Mouse (Mus musculus): Measurements from ENCODE around the gene Hspg2. TPM values are rescaled to one million over a fixed set of nuclear protein-coding genes. Genes with fewer than 3 reads are reported as not detected.

The Hspg2 gene
- polyA plus RNA-seq, 1 experiment from 2014 or later = 18.6 TPM

DNA sequence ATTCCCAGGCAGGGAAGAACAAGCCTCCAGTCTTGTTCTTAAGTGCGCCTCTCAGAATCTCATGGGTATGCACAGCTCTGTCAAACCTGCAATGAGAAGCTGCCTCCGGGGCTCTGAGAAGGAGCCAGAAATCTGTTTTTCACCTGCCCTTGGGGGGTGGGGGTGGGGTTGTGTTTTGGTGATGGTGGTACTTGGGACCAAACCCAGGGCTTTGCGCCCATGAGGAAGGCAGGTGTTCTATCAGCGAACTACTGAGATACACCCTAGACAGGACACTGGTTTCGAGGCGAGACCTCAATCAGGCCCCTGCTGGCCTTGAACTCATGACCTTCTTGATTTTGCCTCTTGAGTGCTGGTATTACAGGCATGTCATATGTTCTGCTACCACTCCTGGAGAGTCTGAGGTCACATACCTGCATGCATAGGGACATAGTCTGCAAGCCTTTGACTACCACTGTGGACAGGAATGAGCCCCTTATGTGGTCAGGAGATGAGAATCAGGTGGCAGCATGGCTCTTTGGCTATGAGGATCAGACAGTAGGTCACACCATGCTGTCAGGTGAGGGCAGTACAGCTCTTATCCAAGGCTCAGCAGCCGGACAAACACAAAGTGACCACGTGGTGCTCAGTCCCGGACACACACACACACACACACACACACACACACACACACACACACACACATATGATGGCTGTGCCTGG lies 30.5 kb downstream of the Hspg2 start:
- Histone ChIP-seq H3K4me3 (ENCODE audit: low read depth, low read length) (no peak overlapping the region), H3K9ac (ENCODE audit: low read length) (no peak overlapping the region), H3K27me3 (ENCODE audit: control insufficient read depth, insufficient read depth, low read length) (no peaks in the 10 kb centered on the region), H3K36me3 (ENCODE audit: control insufficient read depth, insufficient read depth, low read length) (no peaks in the 10 kb centered on the region; the same call in 1 of the 2 replicates), H3K4me1 (ENCODE audit: control insufficient read depth, insufficient read depth, low read length) (peaks cover 13% of the 10 kb centered on the region), H3K4me2 (ENCODE audit: low read depth) (no peak overlapping the region), H3K27ac (ENCODE audit: low read depth, low read length) (no peak overlapping the region), H3K9me3 (ENCODE audit: control insufficient read depth, low read length) (no peaks in the 10 kb centered on the region)
- 86% methylated on average over 9 of the region's 9 CpGs for WGBS
- DNase-seq (ENCODE audit: low spot score) = no peak
- ATAC-seq (ENCODE audit: insufficient read depth, low FRiP score, low TSS enrichment) = no peak

DNA sequence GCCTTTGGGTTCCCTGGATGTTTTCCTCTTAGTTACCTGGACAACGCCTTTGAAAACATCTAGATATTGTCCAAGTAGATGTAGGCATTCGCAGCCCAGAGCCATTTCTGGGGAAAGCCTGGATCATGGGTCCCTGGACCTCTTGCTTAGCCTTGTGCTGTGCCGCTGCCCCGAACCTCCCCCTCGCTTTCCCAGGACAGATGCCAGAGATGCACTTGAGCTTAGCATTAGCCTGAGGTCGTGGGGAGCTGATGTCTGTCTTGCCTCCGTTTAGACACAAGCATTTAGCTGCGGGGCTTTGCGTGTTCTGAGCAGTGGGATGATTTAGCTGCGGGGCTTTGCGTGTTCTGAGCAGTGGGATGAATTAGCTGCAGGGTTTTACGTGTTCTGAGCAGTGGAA lies 31.6 kb downstream of the Hspg2 start:
- Histone ChIP-seq H3K4me2 (ENCODE audit: low read depth) (no peak overlapping the region), H3K27ac (ENCODE audit: low read depth, low read length) (no peak overlapping the region), H3K9me3 (ENCODE audit: control insufficient read depth, low read length) (no peaks in the 10 kb centered on the region), H3K4me1 (ENCODE audit: control insufficient read depth, insufficient read depth, low read length) (peaks cover 7% of the 10 kb centered on the region; the same call in 1 of the 2 replicates), H3K27me3 (ENCODE audit: control insufficient read depth, insufficient read depth, low read length) (no peaks in the 10 kb centered on the region), H3K36me3 (ENCODE audit: control insufficient read depth, insufficient read depth, low read length) (no peaks in the 10 kb centered on the region; the same call in 1 of the 2 replicates), H3K4me3 (ENCODE audit: low read depth, low read length) (no peak overlapping the region), H3K9ac (ENCODE audit: low read length) (no peak overlapping the region)
- 84% methylated on average over 12 of the region's 12 CpGs for WGBS
- ATAC-seq (ENCODE audit: insufficient read depth, low FRiP score, low TSS enrichment) (no peak), DNase-seq (ENCODE audit: low spot score) (no peak)

DNA sequence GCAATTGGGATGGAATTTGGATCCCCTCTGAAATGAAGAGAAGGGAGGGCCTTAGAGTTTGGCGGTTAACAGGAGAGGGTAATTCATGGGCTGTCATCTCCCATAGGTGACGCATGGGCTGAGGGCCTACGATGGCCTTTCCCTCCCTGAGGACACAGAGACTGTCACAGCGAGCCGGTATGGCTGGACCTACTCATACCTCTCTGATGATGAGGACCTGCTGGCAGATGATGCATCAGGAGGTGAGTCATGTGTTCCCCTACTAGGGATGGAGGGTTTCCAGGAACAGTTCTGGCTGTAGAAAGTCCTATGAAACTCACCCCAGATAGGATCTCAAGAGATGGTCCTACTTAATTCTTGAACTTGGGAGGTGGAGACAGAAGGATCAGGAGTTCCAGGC lies 32.4 kb downstream of the Hspg2 start:
- DNase-seq (ENCODE audit: low spot score) (no peak), ATAC-seq (ENCODE audit: insufficient read depth, low FRiP score, low TSS enrichment) (no peak)
- H3K4me1 ChIP-seq (ENCODE audit: control insufficient read depth, insufficient read depth, low read length) = peaks cover 7% of the 10 kb centered on the region; the same call in 1 of the 2 replicates
- no peak overlapping the region for H3K4me2 ChIP-seq (ENCODE audit: low read depth)
- H3K9me3 ChIP-seq (ENCODE audit: control insufficient read depth, low read length) = no peaks in the 10 kb centered on the region
- 95% methylated on average over 5 of the region's 5 CpGs for WGBS
- H3K27me3 ChIP-seq (ENCODE audit: control insufficient read depth, insufficient read depth, low read length) = no peaks in the 10 kb centered on the region
- no peak overlapping the region for H3K9ac ChIP-seq (ENCODE audit: low read length)
- no peak overlapping the region for H3K4me3 ChIP-seq (ENCODE audit: low read depth, low read length)
- H3K27ac ChIP-seq (ENCODE audit: low read depth, low read length) = no peak overlapping the region
- no peaks in the 10 kb centered on the region; the same call in 1 of the 2 replicates for H3K36me3 ChIP-seq (ENCODE audit: control insufficient read depth, insufficient read depth, low read length)

DNA sequence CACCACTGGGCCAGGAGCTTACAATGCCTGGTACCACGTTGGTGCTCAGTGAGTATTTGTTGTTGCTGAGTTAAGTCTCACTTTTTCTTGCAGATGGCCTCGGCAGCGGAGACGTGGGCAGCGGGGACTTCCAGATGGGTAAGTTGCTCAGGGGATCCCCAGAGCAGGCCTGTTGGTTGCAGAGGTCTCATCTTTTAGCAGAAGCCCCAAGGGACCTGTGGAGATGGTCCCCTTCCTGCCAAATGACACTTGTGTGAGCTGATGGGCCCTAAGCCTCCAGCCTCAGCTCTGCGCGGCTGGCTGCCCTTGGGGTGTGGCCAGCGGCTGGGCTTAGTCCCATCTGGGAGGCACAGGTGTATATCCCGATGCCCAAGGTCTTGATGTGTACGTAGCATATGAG lies 33.6 kb downstream of the Hspg2 start:
- Histone ChIP-seq H3K4me3 (ENCODE audit: low read depth, low read length) (no peak overlapping the region), H3K36me3 (ENCODE audit: control insufficient read depth, insufficient read depth, low read length) (no peaks in the 10 kb centered on the region; the same call in 1 of the 2 replicates), H3K9me3 (ENCODE audit: control insufficient read depth, low read length) (no peaks in the 10 kb centered on the region), H3K9ac (ENCODE audit: low read length) (no peak overlapping the region), H3K27ac (ENCODE audit: low read depth, low read length) (no peak overlapping the region), H3K4me2 (ENCODE audit: low read depth) (no peak overlapping the region), H3K4me1 (ENCODE audit: control insufficient read depth, insufficient read depth, low read length) (peaks cover 7% of the 10 kb centered on the region; the same call in 1 of the 2 replicates), H3K27me3 (ENCODE audit: control insufficient read depth, insufficient read depth, low read length) (no peaks in the 10 kb centered on the region)
- ATAC-seq (ENCODE audit: insufficient read depth, low FRiP score, low TSS enrichment) (no peak), DNase-seq (ENCODE audit: low spot score) (no peak)
- 93% methylated on average over 10 of the region's 10 CpGs for WGBS

DNA sequence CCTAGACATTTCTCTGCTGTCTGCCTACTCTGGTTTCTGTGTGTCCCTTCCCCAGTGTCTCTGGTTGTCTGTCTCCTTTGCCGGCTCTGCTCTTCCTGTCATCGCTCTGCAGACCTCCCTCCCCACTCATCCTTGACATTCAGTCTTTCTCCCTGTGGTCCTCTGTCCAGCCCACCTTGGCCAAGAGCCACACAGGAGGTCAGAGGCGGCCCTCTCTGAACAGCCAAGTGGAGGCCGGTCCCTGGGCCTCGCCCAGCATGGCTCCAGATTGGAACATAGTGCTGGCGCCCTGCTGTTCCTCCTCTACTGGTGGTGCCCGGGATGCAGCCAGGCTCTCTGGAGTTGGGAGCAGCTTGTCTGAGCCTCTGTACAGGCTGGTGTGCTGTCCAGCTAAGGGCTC lies 34.2 kb downstream of the Hspg2 start:
- Histone ChIP-seq H3K9ac (ENCODE audit: low read length) (no peak overlapping the region), H3K27ac (ENCODE audit: low read depth, low read length) (0 out of 2 replicates have a peak overlapping the region, but pooled peaks have one; percentile 3), H3K9me3 (ENCODE audit: control insufficient read depth, low read length) (no peaks in the 10 kb centered on the region), H3K36me3 (ENCODE audit: control insufficient read depth, insufficient read depth, low read length) (no peaks in the 10 kb centered on the region; the same call in 1 of the 2 replicates), H3K4me2 (ENCODE audit: low read depth) (no peak overlapping the region), H3K4me3 (ENCODE audit: low read depth, low read length) (no peak overlapping the region), H3K27me3 (ENCODE audit: control insufficient read depth, insufficient read depth, low read length) (no peaks in the 10 kb centered on the region), H3K4me1 (ENCODE audit: control insufficient read depth, insufficient read depth, low read length) (peaks cover 6% of the 10 kb centered on the region; the same call in 1 of the 2 replicates)
- 79% methylated on average over 7 of the region's 7 CpGs for WGBS
- no peak for ATAC-seq (ENCODE audit: insufficient read depth, low FRiP score, low TSS enrichment)
- no peak for DNase-seq (ENCODE audit: low spot score)

DNA sequence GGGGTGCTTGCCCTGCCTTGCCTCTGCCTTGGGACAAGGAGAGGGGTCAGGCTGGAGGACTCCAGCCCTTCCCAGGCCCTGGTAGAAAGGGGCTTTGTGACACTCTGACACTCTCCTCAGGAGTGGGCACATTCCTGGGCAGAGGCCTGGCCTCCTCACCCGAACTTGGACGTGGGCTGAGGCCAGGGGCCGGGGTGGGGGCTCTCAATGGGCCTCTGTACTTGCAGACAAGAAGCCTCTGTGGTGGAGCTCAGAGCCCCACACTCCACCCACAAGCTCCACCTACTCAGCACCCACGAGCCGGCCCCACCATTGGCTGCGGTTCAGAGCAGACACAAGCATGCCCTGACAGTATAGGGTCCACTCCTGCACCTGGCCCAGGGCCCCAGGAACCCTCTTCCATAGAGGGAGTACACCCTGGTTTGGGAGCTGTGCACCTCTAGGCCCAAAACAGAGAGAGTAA lies 35.0 kb downstream of the Hspg2 start:
- Histone ChIP-seq H3K36me3 (ENCODE audit: control insufficient read depth, insufficient read depth, low read length) (no peaks in the 10 kb centered on the region; the same call in 1 of the 2 replicates), H3K4me2 (ENCODE audit: low read depth) (no peak overlapping the region), H3K9ac (ENCODE audit: low read length) (no peak overlapping the region), H3K4me1 (ENCODE audit: control insufficient read depth, insufficient read depth, low read length) (peaks cover 3% of the 10 kb centered on the region; the same call in 1 of the 2 replicates), H3K27ac (ENCODE audit: low read depth, low read length) (no peak overlapping the region), H3K9me3 (ENCODE audit: control insufficient read depth, low read length) (no peaks in the 10 kb centered on the region), H3K27me3 (ENCODE audit: control insufficient read depth, insufficient read depth, low read length) (no peaks in the 10 kb centered on the region), H3K4me3 (ENCODE audit: low read depth, low read length) (no peak overlapping the region)
- no peak for DNase-seq (ENCODE audit: low spot score)
- no peak for ATAC-seq (ENCODE audit: insufficient read depth, low FRiP score, low TSS enrichment)
- WGBS = 84% methylated on average over 6 of the region's 6 CpGs

DNA sequence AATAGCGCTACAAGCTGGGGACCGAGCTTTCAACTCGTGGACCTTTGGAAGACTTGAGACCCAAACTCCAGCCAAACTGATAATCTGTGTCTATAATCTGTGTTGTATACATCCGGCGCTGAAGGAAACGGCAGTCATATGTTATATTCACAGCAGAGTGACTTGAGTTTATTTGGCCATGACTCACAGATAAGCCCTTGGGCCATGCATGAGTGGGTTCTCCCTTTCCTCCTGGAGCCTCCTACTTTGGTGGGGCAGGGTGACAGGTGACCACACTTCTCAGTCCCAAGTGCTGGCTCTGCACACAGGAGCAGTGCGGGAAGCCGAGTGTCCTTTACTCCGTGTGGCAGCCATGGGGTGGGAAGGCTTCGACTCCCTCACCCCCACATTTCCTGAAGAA lies 38.1 kb downstream of the Hspg2 start:
- Histone ChIP-seq H3K4me3 (ENCODE audit: low read depth, low read length) (no peak overlapping the region), H3K27ac (ENCODE audit: low read depth, low read length) (no peak overlapping the region), H3K4me2 (ENCODE audit: low read depth) (no peak overlapping the region), H3K27me3 (ENCODE audit: control insufficient read depth, insufficient read depth, low read length) (no peaks in the 10 kb centered on the region), H3K36me3 (ENCODE audit: control insufficient read depth, insufficient read depth, low read length) (no peaks in the 10 kb centered on the region; the same call in 1 of the 2 replicates), H3K4me1 (ENCODE audit: control insufficient read depth, insufficient read depth, low read length) (no peaks in the 10 kb centered on the region), H3K9ac (ENCODE audit: low read length) (no peak overlapping the region), H3K9me3 (ENCODE audit: control insufficient read depth, low read length) (no peaks in the 10 kb centered on the region)
- 97% methylated on average over 10 of the region's 10 CpGs for WGBS
- DNase-seq (ENCODE audit: low spot score) (no peak), ATAC-seq (ENCODE audit: insufficient read depth, low FRiP score, low TSS enrichment) (no peak)

DNA sequence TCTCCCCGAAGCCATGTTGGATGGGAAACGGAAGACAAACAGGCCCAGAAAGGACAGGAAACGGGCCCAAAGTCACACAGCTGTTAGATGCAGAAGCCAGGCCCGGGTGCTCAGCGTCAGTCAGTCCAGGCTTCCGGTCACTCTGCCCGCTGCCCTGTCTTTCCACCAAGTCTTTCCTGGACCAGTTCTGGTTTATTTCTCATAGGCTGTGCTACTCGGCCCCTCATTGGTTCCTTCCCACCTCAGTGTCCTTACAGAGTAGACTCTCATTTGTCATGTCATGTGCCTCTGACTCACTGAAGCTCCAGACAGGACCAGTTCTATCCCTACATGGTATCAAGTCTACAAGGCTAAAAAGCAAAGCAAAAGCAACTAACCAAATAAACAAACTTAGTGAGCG lies 41.0 kb downstream of the Hspg2 start:
- H3K27me3 ChIP-seq (ENCODE audit: control insufficient read depth, insufficient read depth, low read length) = no peaks in the 10 kb centered on the region
- ATAC-seq (ENCODE audit: insufficient read depth, low FRiP score, low TSS enrichment) = no peak
- H3K9me3 ChIP-seq (ENCODE audit: control insufficient read depth, low read length) = no peaks in the 10 kb centered on the region
- no peak overlapping the region for H3K4me3 ChIP-seq (ENCODE audit: low read depth, low read length)
- H3K27ac ChIP-seq (ENCODE audit: low read depth, low read length) = no peak overlapping the region
- no peak overlapping the region for H3K4me2 ChIP-seq (ENCODE audit: low read depth)
- no peak for DNase-seq (ENCODE audit: low spot score)
- H3K36me3 ChIP-seq (ENCODE audit: control insufficient read depth, insufficient read depth, low read length) = no peaks in the 10 kb centered on the region; the same call in 1 of the 2 replicates
- WGBS = 87% methylated on average over 9 of the region's 9 CpGs
- no peak overlapping the region for H3K9ac ChIP-seq (ENCODE audit: low read length)
- no peaks in the 10 kb centered on the region for H3K4me1 ChIP-seq (ENCODE audit: control insufficient read depth, insufficient read depth, low read length)
